Mouse (Mus musculus): ENCODE measurements at regions not wholly inside any gene's neighbourhood (a gene's known extent, or its start where the extent isn't known, plus 50 kb on each side); places are given as distances from the start of the nearest gene placed in this dataset.

DNA sequence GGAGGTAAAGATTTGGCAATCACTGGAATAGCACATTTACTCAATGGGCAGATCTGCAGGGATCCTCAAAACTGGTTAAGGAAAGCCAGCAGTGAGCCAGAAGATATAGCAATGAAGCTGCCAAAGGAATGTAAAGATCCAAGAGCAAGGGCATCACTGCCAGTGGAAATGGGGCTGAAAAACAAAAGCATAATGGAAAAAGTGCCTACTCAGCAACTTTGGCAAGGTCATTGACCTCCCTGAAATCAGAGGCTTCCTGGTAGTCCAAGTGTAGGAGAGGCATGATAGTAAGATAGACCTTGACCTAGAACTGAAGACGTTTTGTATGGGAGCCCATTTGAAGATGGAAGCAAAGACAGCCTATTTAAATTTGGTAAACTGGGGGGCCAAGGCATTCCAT lies 286.4 kb downstream of the Foxo1 start:
- TF ChIP-seq POLR2A (IDR thresholded peaks at IDR 0.05; ENCODE audit: borderline replicate concordance, extremely low read depth, low read depth, low read length) (no peak), CTCF (IDR thresholded peaks at IDR 0.05; ENCODE audit: insufficient read depth, low read length) (no peak)
